Mouse (Mus musculus) lung, postnatal 0 days (tissue): ENCODE measurements around the gene Fstl3. TPM values are rescaled to one million over a fixed set of nuclear protein-coding genes. Genes with fewer than 3 reads are reported as not detected.

Experiments
- ATAC-seq: fragments of 200-750 bp; cut with Nextera tagmentation; 2 replicates; pipeline ENCODE4 v1.8.0; 2017; ENCODE audit warnings: moderate library complexity
- DNase-seq: peaks from one replicate; pipeline ENCODE4 v3.0.0-alpha.2; 2016; ENCODE audit warnings: low spot score
- H3K27ac ChIP-seq: fragments of 300-500 bp; sonication (generic); 2 replicates; pipeline ENCODE4 v1.5.1; 2014; ENCODE audit warnings: antibody characterized with exemption, mild to moderate bottlenecking, low read length, mixed read lengths
- H3K27me3 ChIP-seq: fragments of 300-500 bp; sonication (generic); replicated peaks from 2 replicates; pipeline ENCODE4 v1.6.1; 2014; ENCODE audit warnings: low read length, mixed read lengths; ENCODE audit not compliant: insufficient read depth
- H3K36me3 ChIP-seq: fragments of 300-500 bp; sonication (generic); 2 replicates; pipeline ENCODE4 v1.6.1; 2014; ENCODE audit warnings: low read length, mixed read lengths; ENCODE audit not compliant: insufficient read depth
- H3K4me1 ChIP-seq: fragments of 300-500 bp; sonication (generic); 2 replicates; pipeline ENCODE4 v1.6.1; 2014; ENCODE audit warnings: antibody characterized with exemption, low read depth, low read length, mixed read lengths; ENCODE audit not compliant: insufficient read depth
- H3K4me2 ChIP-seq: fragments of 300-500 bp; sonication (generic); replicated peaks from 2 replicates; pipeline ENCODE4 v1.6.1; 2014; ENCODE audit warnings: low read depth, mild to moderate bottlenecking, low read length, moderate library complexity, mixed read lengths
- H3K4me3 ChIP-seq: fragments of 300-500 bp; sonication (generic); 2 replicates; pipeline ENCODE4 v1.5.1; 2014; ENCODE audit warnings: low read depth, low read length
- H3K9ac ChIP-seq: fragments of 300-500 bp; sonication (generic); replicated peaks from 2 replicates; pipeline ENCODE4 v1.6.1; 2014; ENCODE audit warnings: low read depth, mild to moderate bottlenecking
- H3K9me3 ChIP-seq: fragments of 300-500 bp; sonication (generic); 2 replicates; pipeline ENCODE4 v1.6.1; 2016; ENCODE audit warnings: low read length, mixed read lengths
- CTCF ChIP-seq: IDR thresholded peaks from 2 replicates; pipeline ENCODE4 v1.5.1; 2016; ENCODE audit warnings: antibody characterized with exemption, mild to moderate bottlenecking
- EP300 ChIP-seq: IDR thresholded peaks from 2 replicates; pipeline ENCODE4 v1.6.1; 2016; ENCODE audit warnings: antibody characterized with exemption, mild to moderate bottlenecking, control low read depth
- WGBS: fragments of 180-500 bp; shearing (Covaris S2); extraction: QIAGEN DNeasy Blood & Tissue Kit; methylation state at CpG from one replicate; pipeline ENCODE4 v1.1.7; 2014; 5-methylcytosine and 5-hydroxymethylcytosine counted together
- polyA plus RNA-seq: library from polyadenylated mRNA; unstranded; fragments of >200 nt; fragmentation: Nextera tagmentation; extraction: Ambion mirVana; gene quantifications from 2 replicates; pipeline ENCODE4 v1.2.1, GENCODE M21; 2015

Fstl3 gene
- polyA plus RNA-seq, 1 experiment from 2014 or later, result 39.9 TPM

DNA sequence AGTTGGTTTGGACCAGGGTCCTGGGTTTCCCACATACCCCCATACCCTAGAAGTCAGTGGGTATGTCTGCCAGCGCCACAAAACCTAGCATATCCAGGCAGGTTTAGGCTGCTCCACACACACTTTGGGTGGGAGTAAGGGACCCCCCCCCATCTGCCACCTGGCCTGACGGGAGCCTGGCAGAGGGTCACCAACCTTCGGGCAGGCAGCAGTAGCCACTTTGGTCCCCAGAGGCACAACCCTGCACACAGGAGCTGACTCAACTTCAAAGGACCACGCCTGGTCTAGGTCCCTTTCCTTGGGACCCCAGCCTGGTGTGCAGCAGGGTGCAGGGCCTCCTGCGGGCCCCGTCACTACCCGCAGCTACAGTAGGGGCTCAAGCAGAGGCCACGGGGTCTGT is 43.2 kb downstream of the Fstl3 start:
- ATAC-seq, result no peak
- 79% methylated on average over 8 of the region's 8 CpGs for WGBS

DNA sequence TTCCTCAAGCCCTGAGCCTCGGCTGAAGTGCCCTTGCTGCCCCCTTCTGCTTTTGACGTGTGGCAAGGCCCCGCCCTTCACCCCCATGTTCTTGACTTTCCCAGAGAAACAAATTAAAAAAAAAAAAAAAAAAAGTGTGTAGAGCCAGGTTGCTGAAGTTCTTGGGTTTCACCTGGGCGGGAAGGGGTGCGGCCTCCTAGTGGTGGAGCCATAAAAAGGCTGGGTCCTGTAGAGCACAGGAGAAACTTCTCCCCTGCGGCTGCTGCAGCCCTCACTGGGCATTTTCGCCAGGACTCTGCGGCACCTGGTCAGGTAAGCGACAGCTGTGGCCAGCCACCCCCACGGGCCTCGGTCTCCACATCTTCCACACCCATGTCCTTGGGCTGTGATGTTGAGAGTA is 43.7 kb downstream of the Fstl3 start, which contains the start of gene Misp:
Gene Misp, plus strand, starts transcription at position 208 of the 400 bp plus-strand sequence.
- Histone ChIP-seq H3K4me1 (peaks cover 6% of the 10 kb centered on the region), H3K4me3 (no peak within 1 kb of the TSS), H3K9me3 (no peaks in the 10 kb centered on the region), H3K27me3 (no peaks in the 10 kb centered on the region), H3K4me2 (no peak within 1 kb of the TSS), H3K9ac (no peak within 1 kb of the TSS), H3K36me3 (no peaks in the 10 kb centered on the region), H3K27ac (0 out of 2 replicates have a peak within 1 kb of the TSS, but pooled peaks have one; percentile 47)
- ATAC-seq (peak; percentile 45), DNase-seq (peak; percentile 64)
- TF ChIP-seq CTCF (peak; percentile 54), EP300 (no peak)
- 55% methylated on average over 11 of the region's 11 CpGs for WGBS

More for the DNA sequence above, 43.2 kb downstream of the Fstl3 start:
- H3K4me3 ChIP-seq, result no peak overlapping the region
- no peaks in the 10 kb centered on the region for H3K9me3 ChIP-seq
- no peak for DNase-seq
- no peak for TF ChIP-seq EP300
- no peaks in the 10 kb centered on the region for H3K36me3 ChIP-seq
- peaks cover 6% of the 10 kb centered on the region for H3K4me1 ChIP-seq
- 0 out of 2 replicates have a peak overlapping the region, but pooled peaks have one; percentile 47 for H3K27ac ChIP-seq
- no peaks in the 10 kb centered on the region for H3K27me3 ChIP-seq
- H3K9ac ChIP-seq, result no peak overlapping the region
- H3K4me2 ChIP-seq, result no peak overlapping the region

DNA sequence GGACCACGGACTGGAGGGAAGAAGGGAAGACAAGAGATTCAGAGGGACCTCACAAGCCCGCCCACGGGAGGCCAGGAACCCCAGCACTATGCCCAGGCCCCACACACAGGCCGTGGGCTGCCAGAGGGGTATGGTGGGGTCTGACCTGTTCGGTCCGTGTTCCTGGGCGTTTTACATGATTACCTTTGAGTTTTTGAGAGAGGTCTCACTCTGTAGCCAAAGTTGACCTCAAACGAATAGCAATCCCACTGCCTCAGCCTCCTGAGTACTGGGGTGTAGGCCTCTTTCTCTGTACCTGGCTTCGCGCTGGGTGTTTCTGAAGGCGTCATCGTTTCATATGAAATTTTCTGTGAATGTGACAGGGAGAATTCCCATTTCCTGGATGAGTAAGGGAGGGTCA is 44.7 kb downstream of the Fstl3 start:
- no peak overlapping the region; the same call in 1 of the 2 replicates for H3K4me2 ChIP-seq
- H3K27me3 ChIP-seq, result no peaks in the 10 kb centered on the region
- H3K36me3 ChIP-seq, result no peaks in the 10 kb centered on the region
- no peak for TF ChIP-seq CTCF
- no peak for TF ChIP-seq EP300
- H3K4me3 ChIP-seq, result no peak overlapping the region
- no peak overlapping the region for H3K27ac ChIP-seq
- peaks cover 6% of the 10 kb centered on the region for H3K4me1 ChIP-seq
- H3K9ac ChIP-seq, result no peak overlapping the region
- no peak for ATAC-seq
- H3K9me3 ChIP-seq, result no peaks in the 10 kb centered on the region
- no peak for DNase-seq
- WGBS, result 87% methylated on average over 12 of the region's 12 CpGs

DNA sequence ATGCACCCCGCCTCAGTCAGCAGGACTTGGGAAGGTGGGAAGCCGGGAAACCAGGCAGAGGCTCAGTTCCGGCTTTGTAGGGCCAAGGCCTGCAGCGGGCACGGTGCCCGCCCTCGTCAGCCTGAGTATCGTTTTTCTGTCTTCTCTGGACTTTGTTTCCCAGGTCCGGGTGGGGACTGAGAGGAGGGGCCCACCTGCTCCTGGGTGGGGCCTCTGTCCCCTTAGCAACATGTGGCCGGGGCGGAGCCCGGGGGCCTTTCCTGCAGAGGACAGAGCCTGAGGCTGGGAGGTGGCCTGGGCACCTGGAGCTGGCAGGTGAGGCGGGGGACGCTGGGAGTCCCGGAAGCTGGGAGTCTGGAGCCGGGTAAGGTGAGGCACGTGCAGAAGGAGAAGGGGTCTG is 45.3 kb downstream of the Fstl3 start:
- peak overlapping the region; percentile 39; the same call in 1 of the 2 replicates for H3K9ac ChIP-seq
- H3K4me1 ChIP-seq, result peaks cover 6% of the 10 kb centered on the region
- H3K4me3 ChIP-seq, result no peak overlapping the region
- peak overlapping the region; percentile 44 for H3K4me2 ChIP-seq
- no peaks in the 10 kb centered on the region for H3K36me3 ChIP-seq
- no peaks in the 10 kb centered on the region for H3K9me3 ChIP-seq
- WGBS, result 37% methylated on average over 17 of the region's 17 CpGs
- DNase-seq (peak; percentile 56), ATAC-seq (peak; percentile 68)
- H3K27ac ChIP-seq, result peak overlapping the region; percentile 32; the same call in 1 of the 2 replicates
- TF ChIP-seq CTCF (no peak), EP300 (no peak)
- no peaks in the 10 kb centered on the region for H3K27me3 ChIP-seq

DNA sequence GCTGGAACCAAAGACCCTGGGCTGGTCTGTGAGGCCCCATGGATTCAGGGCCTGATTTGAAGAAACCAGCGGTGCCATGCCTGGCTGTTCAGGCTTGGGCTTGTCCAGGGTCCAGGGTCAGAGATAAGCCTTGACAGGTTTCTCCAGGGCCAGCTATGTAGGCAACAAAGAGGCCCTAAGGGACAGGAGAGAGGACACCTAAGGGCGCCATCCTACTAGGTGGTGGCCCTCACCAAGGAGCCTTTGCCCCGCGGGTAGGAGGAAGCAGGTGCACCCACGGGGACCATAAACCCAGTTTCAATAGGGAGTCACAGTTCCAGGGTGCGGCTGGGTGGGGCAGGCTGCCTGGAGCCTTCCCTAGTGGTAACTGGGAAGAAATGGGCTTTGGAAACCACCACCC is 45.9 kb downstream of the Fstl3 start:
- Histone ChIP-seq H3K4me2 (peak overlapping the region; percentile 44), H3K4me1 (peaks cover 6% of the 10 kb centered on the region), H3K9me3 (no peaks in the 10 kb centered on the region), H3K27me3 (no peaks in the 10 kb centered on the region), H3K27ac (peak overlapping the region; percentile 52; the same call in 1 of the 2 replicates), H3K36me3 (no peaks in the 10 kb centered on the region), H3K4me3 (no peak overlapping the region), H3K9ac (no peak overlapping the region)
- no peak for TF ChIP-seq CTCF
- no peak for TF ChIP-seq EP300
- DNase-seq (no peak), ATAC-seq (no peak)
- WGBS, result 64% methylated on average over 6 of the region's 6 CpGs

DNA sequence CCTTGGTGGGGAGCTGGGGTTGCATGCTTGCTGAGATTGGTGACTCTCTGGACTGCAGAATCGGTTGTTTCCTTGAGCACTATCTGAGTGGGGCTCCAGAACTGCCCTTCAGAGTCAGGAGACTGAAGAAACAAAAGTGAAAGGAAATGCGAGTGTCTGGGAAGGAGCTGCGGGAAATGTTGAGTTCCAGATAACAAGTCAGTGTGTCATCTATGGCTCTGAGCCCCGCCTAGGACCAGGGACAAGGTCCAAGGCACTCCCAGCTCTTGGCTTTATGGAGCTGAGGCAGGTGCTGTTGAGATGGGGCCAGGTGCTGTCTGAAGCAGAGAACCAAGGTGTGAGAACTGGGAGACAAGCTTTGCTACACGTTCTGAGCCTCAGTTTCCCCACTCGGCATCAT is 47.3 kb downstream of the Fstl3 start:
- peak; percentile 73 for ATAC-seq
- no peaks in the 10 kb centered on the region for H3K27me3 ChIP-seq
- peak overlapping the region; percentile 78 for H3K27ac ChIP-seq
- H3K9ac ChIP-seq, result peak overlapping the region; percentile 29; the same call in 1 of the 2 replicates
- H3K4me2 ChIP-seq, result peak overlapping the region; percentile 40
- WGBS, result 33% methylated on average over 6 of the region's 6 CpGs
- H3K36me3 ChIP-seq, result no peaks in the 10 kb centered on the region
- no peaks in the 10 kb centered on the region for H3K9me3 ChIP-seq
- peak overlapping the region; percentile 12; the same call in 1 of the 2 replicates for H3K4me3 ChIP-seq
- TF ChIP-seq CTCF, result no peak
- peak; percentile 64 for TF ChIP-seq EP300
- H3K4me1 ChIP-seq, result peaks cover 6% of the 10 kb centered on the region
- DNase-seq, result peak; percentile 89
